Mouse (Mus musculus) liver, embryonic 14.5 days (tissue): Measurements from ENCODE around the gene Abhd2. TPM values are rescaled to one million over a fixed set of nuclear protein-coding genes. Genes with fewer than 3 reads are reported as not detected.

ENCODE experiments used
- ATAC-seq: fragments of 200-750 bp; cut with Nextera tagmentation; 2 replicates; pipeline ENCODE4 v1.8.0; 2017; ENCODE audit warnings: moderate number of reproducible peaks, mild to moderate bottlenecking, moderate library complexity; ENCODE audit not compliant: insufficient read depth
- DNase-seq, 3 experiments: peaks; one replicate each; pipeline ENCODE4 v3.0.0-alpha.2; 2012 to 2013; ENCODE audit warnings: low read depth in 3 of 3, low spot score in 3 of 3
- H3K27ac ChIP-seq: fragments of 300-500 bp; sonication (generic); 2 replicates; pipeline ENCODE4 v1.5.1; 2014; ENCODE audit warnings: moderate library complexity, mild to moderate bottlenecking, control low read depth, inconsistent platforms
- H3K27me3 ChIP-seq: fragments of 300-500 bp; sonication (generic); 2 replicates; pipeline ENCODE4 v1.6.1; 2014; ENCODE audit warnings: mild to moderate bottlenecking, low read length, moderate library complexity; ENCODE audit not compliant: control insufficient read depth, insufficient read depth
- H3K36me3 ChIP-seq: fragments of 300-500 bp; sonication (generic); replicated peaks from 2 replicates; pipeline ENCODE4 v1.6.1; 2014; ENCODE audit warnings: low read depth; ENCODE audit not compliant: control insufficient read depth, insufficient read depth
- H3K4me1 ChIP-seq, 2 experiments: fragments of 200-500 bp in 1 of 2; fragments of 300-500 bp in 1 of 2; sonication (generic) in 1 of 2; replicated peaks; 2 replicates each; pipeline ENCODE4 v1.6.1; 2012 to 2014; ENCODE audit warnings: antibody characterized with exemption in 1 of 2, inconsistent platforms in 1 of 2, low read length in 1 of 2; ENCODE audit not compliant: control insufficient read depth in 2 of 2, insufficient read depth in 2 of 2
- H3K4me2 ChIP-seq: fragments of 300-500 bp; sonication (generic); 2 replicates; pipeline ENCODE4 v1.6.1; 2014; ENCODE audit warnings: low read depth, mild to moderate bottlenecking, control low read depth, moderate library complexity
- H3K4me3 ChIP-seq, 2 experiments: fragments of 200-500 bp in 1 of 2; fragments of 300-500 bp in 1 of 2; sonication (generic) in 1 of 2; 2 replicates each; pipeline ENCODE4 v1.5.1; 2012 to 2014; ENCODE audit warnings: low read depth in 2 of 2, low read length in 2 of 2, mild to moderate bottlenecking in 2 of 2, control low read depth in 1 of 2, inconsistent platforms in 1 of 2, moderate library complexity in 1 of 2; ENCODE audit not compliant: insufficient read depth in 1 of 2
- H3K9ac ChIP-seq: fragments of 300-500 bp; sonication (generic); replicated peaks from 2 replicates; pipeline ENCODE4 v1.6.1; 2014; ENCODE audit warnings: mild to moderate bottlenecking, control low read depth, moderate library complexity
- H3K9me3 ChIP-seq: fragments of 300-500 bp; sonication (generic); 2 replicates; pipeline ENCODE4 v1.6.1; 2016; ENCODE audit warnings: low read length, mixed read lengths; ENCODE audit not compliant: control insufficient read depth
- CTCF ChIP-seq: IDR thresholded peaks from 2 replicates; pipeline ENCODE4 v1.5.1; 2016; ENCODE audit warnings: antibody characterized with exemption, low read depth, control low read depth
- EP300 ChIP-seq: IDR thresholded peaks from 2 replicates; pipeline ENCODE4 v1.6.1; 2016; ENCODE audit warnings: antibody characterized with exemption, low read depth
- WGBS: fragments of 180-500 bp; shearing (Covaris S2); extraction: QIAGEN DNeasy Blood & Tissue Kit; methylation state at CpG from one replicate; pipeline ENCODE4 v1.1.7; 2014; ENCODE audit not compliant: insufficient replicate concordance; 5-methylcytosine and 5-hydroxymethylcytosine counted together
- polyA plus RNA-seq, 2 experiments: library from polyadenylated mRNA; depleted of rRNA in 1 of 2; stranded (reverse) in 1 of 2; unstranded in 1 of 2; fragments of >200 nt; fragmentation: Nextera tagmentation in 1 of 2; extraction: Ambion mirVana in 1 of 2; gene quantifications; 2 replicates each; pipeline versions ENCODE4 v1.2.1 to v1.2.3; 2012 to 2014

The Abhd2 gene
- polyA plus RNA-seq, 2 experiments, result 5.6 to 11.4 TPM

GRCm38 (mm10) chr7:79347108-79347813, 74.3 kb downstream of the Abhd2 start:
- TF ChIP-seq CTCF, result no peak

DNA sequence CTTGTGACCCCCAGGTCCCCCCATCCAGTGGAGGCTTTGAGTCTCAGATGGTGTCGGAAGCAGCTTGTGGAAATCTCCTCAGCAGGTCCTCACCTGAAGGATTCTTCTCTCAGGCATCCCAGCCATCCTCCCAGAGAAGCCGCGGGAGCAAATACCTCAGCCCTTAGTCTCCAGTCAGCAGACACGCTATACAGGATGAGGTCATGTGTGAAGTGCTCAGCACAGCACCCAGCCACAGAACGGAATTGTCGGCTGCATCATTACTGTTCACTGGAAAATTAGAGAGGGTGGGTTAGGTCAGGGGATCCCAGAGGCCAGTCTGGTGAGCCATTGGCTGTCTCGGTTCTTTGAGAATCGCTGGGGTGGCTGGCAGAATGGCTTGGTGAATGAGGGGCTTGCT, 75.8 kb downstream of the Abhd2 start:
- Histone ChIP-seq H3K4me2 (no peak overlapping the region), H3K27ac (no peak overlapping the region), H3K9ac (no peak overlapping the region), H3K4me3 (no peak overlapping the region), H3K27me3 (no peaks in the 10 kb centered on the region), H3K4me1 (no peaks in the 10 kb centered on the region), H3K36me3 (peaks cover 34% of the 10 kb centered on the region), H3K9me3 (no peaks in the 10 kb centered on the region)
- WGBS, result 90% methylated on average over 8 of the region's 8 CpGs
- TF ChIP-seq CTCF (no peak), EP300 (no peak)
- DNase-seq (no peak), ATAC-seq (no peak)

More at GRCm38 (mm10) chr7:79347108-79347813, 74.3 kb downstream of the Abhd2 start:
- Histone ChIP-seq H3K27ac (no peak overlapping the region), H3K27me3 (no peaks in the 10 kb centered on the region), H3K4me3 (no peak overlapping the region), H3K4me1 (no peaks in the 10 kb centered on the region), H3K9me3 (no peaks in the 10 kb centered on the region), H3K4me2 (no peak overlapping the region), H3K9ac (no peak overlapping the region), H3K36me3 (peaks cover 33% of the 10 kb centered on the region)
- DNase-seq, result no peak
- WGBS, result 79% methylated on average over 13 of the region's 13 CpGs
- no peak for ATAC-seq

DNA sequence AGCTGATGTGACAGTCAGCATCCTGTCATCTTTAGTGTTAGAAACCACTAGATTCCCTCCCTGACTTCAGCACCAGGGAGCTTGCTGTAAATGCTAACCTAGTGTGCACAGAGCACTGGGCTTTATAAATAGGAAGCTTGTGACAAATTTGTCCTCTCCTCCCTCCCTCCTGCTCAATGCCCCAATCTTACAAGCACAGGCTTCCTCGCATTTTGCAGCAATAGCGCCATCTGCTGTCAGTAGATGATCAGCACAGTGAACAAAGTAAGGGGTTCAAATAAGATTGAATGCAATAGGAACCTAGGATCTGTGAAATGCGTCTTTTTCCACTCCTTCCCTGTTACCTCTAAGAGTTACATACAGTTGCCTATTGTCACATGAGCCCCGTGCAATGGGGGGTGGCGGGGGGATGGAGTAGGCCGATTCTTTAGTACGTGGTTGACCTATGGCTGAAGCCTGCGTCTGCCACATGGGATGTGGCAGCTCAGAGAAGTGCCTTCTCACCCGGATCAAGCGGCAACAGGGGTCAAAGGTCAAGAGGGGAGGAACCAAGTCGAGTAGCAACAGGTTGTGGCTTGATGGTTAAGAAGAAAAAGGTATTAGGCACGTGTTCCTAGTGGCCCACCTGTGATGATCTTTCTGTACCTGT, 76.9 kb downstream of the Abhd2 start:
- no peak overlapping the region for H3K9ac ChIP-seq
- no peaks in the 10 kb centered on the region for H3K9me3 ChIP-seq
- no peak overlapping the region for H3K4me3 ChIP-seq
- H3K4me2 ChIP-seq, result no peak overlapping the region
- H3K4me1 ChIP-seq, result no peaks in the 10 kb centered on the region
- peaks cover 43% of the 10 kb centered on the region for H3K36me3 ChIP-seq
- TF ChIP-seq EP300 (no peak), CTCF (peak; percentile 91)
- H3K27me3 ChIP-seq, result no peaks in the 10 kb centered on the region
- no peak overlapping the region for H3K27ac ChIP-seq
- DNase-seq (peak; percentile 46 to 59 (median 59)), ATAC-seq (peak; percentile 45; the same call in 1 of the 2 replicates)
- 44% methylated on average over 12 of the region's 12 CpGs for WGBS

DNA sequence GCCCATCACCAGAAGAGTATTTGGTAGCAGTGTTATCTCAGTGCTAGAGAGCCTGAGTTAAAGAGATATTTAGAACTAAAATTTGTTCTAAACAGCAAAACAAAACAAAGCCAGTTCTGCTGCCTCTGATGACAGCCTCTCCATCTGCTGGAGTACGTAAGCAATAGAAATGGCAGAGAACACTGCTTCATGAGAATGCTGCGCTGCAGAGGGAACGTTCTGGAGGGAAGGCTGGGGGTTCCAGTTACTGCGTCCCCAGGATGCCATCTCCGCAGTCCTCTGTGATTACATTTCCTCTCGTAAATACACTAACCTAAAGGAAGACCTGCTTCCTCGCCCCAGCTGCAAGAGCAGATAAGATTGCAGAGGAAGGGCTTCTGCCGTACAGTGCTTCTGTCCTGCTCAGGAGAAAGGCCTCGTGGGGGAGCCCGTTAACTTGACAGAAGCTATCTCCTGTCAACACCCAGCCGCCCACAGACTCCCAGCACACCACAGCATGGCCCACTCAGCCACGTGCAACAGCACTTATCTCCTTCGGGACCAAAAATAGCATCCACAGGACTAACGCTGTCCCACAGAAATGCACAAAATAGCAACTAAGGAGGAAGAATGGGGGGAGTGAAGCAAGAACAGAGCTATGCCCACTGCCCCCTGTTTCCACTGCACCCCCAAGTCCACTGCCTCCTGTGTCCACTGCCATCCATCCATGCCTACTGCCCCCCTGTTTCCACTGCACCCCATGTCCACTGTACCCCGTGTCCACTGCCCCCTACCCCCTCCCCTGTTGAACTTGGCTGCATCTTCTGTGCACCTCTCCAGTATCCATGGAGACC, 85.6 kb downstream of the Abhd2 start:
- Histone ChIP-seq H3K9me3 (no peaks in the 10 kb centered on the region), H3K9ac (no peak overlapping the region), H3K36me3 (peaks cover 46% of the 10 kb centered on the region), H3K4me2 (peak overlapping the region; percentile 14; the same call in 1 of the 2 replicates), H3K4me3 (no peak overlapping the region), H3K27ac (no peak overlapping the region), H3K4me1 (peaks cover 12 to 26% of the 10 kb centered on the region in 2 experiments), H3K27me3 (no peaks in the 10 kb centered on the region)
- TF ChIP-seq CTCF (0 out of 2 replicates have a peak, but pooled peaks have one; percentile 17), EP300 (peak; percentile 83)
- ATAC-seq (peak; percentile 87), DNase-seq (peak; percentile 62 to 64 (median 62))
- 7% methylated on average over 15 of the region's 15 CpGs for WGBS

DNA sequence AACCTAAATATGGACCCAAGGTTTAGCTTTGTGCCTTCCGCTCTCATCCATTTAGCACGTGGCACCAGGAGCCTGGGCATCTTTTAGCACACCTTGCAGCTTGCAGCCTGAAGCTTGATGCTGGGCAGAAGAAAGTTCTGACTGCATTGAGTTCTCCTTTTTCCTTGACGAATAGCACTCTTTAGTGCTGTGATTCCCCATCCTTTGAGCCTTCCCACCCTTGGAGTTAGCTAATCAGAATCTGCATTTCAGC, 86.1 kb downstream of the Abhd2 start:
- no peak for TF ChIP-seq EP300
- no peak for TF ChIP-seq CTCF
- Histone ChIP-seq H3K9me3 (no peaks in the 10 kb centered on the region), H3K27me3 (no peaks in the 10 kb centered on the region), H3K27ac (no peak overlapping the region), H3K4me1 (peaks cover 12 to 26% of the 10 kb centered on the region in 2 experiments), H3K9ac (no peak overlapping the region), H3K36me3 (peaks cover 44% of the 10 kb centered on the region), H3K4me3 (no peak overlapping the region), H3K4me2 (no peak overlapping the region)
- ATAC-seq (no peak), DNase-seq (no peak)
- WGBS, result 39% methylated on average over 3 of the region's 3 CpGs
